1 mouse cellular context compared by ENCODE assay signal in the genomic region with DNA sequence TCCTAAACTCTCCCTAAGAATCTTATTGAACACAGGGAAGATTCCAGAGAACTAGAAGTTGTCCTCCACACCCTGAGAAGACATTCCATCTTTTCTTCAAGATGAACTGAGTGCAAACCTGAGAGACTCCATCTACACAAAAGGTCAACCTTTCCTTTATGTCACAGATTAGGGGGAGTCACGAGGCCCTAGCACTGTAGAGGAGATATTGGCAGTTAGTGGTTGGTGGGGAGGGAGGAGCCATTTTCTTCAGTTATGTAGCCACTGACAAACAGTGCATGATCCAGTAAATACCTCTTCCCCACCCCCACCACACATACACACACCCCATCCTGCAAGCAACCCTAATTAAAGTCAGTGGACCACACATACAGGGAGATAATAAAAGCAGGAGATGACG.
TF ChIP-seq lines count a peak whose summit lies in the region.

No protein-coding gene starts in this region.

TF ChIP-seq in MEL, 35 proteins besides CTCF, POLR2A, EP300 and RAD21 (continued from another document):
- TF ChIP-seq E2F4 (IDR thresholded peaks at IDR 0.05; ENCODE audit: borderline replicate concordance, low read depth, low read length): no peak
- no peak for TF ChIP-seq GATA1 (IDR thresholded peaks at IDR 0.05; ENCODE audit: low read depth, low read length)
- no peak for TF ChIP-seq USF2 (IDR thresholded peaks at IDR 0.05; ENCODE audit: borderline replicate concordance in 1 of 2, insufficient read depth in 1 of 2, low read depth in 1 of 2, low read length in 2 of 2)
- no peak for TF ChIP-seq ZKSCAN1 (IDR thresholded peaks at IDR 0.05; ENCODE audit: low read depth, low read length)
- TF ChIP-seq USF1 (IDR thresholded peaks at IDR 0.05; ENCODE audit: low read depth, low read length): peak; percentile 53
- TF ChIP-seq TCF12 (IDR thresholded peaks at IDR 0.05; ENCODE audit: low read depth, low read length): no peak
- no peak for TF ChIP-seq CHD1 (IDR thresholded peaks at IDR 0.05; ENCODE audit: low read depth, low read length)
- TF ChIP-seq ELF1 (IDR thresholded peaks at IDR 0.05; ENCODE audit: low read depth, low read length): no peak
- 0 out of 2 replicates have a peak, but pooled peaks have one; percentile 22 for TF ChIP-seq MAX (IDR thresholded peaks at IDR 0.05; ENCODE audit: low read length)
- TF ChIP-seq TBP (IDR thresholded peaks at IDR 0.05; ENCODE audit: low read depth, low read length): no peak
